Mouse (Mus musculus) NIH3T3 (cell line): ENCODE measurements at regions not wholly inside any gene's neighbourhood (a gene's known extent, or its start where the extent isn't known, plus 50 kb on each side); places are given as distances from the start of the nearest gene placed in this dataset.

Source experiments
- DNase-seq: peaks from one replicate; pipeline ENCODE4 v3.0.0-alpha.2; 2012; ENCODE audit warnings: low read depth

DNA sequence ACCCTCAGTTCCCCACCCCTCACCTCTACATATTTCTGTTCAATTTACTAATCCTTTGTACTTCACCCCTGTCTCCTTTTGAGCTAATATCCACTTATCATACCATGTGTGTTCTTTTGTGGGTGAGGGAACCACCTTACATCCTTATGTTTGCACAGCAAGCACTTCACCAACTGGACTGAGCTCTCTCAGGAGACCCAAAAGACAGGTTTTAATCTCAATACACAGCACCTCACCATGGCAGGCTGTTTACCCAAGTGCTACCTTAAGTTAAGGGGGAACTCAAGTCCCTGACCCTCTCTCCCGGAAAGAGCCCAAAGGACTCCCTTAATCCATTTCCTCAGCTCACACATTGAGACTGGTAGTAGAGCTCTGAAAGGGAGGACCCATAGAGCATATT, 62.3 kb upstream of the Agr3 start:
- no peak for DNase-seq

DNA sequence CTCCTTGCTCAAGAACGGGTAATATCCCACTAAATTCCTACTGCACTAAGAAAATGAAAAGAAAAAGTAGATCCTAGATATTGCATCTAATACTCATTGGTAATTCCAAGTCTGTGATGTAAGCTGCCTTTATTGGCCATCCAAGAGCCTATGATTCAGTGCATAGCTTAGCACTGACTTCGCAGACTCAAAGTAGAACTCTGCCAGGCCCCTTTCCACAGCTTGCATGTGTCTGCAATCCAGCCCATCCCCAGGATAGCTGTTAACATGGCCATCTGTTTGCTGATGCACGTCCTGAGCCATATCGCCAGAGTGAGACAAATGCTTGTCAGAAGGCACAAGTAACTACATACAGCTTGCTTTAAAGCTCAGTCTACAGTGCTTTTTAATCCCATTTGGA, 72.3 kb upstream of the Agr3 start:
- DNase-seq = peak; percentile 52

DNA sequence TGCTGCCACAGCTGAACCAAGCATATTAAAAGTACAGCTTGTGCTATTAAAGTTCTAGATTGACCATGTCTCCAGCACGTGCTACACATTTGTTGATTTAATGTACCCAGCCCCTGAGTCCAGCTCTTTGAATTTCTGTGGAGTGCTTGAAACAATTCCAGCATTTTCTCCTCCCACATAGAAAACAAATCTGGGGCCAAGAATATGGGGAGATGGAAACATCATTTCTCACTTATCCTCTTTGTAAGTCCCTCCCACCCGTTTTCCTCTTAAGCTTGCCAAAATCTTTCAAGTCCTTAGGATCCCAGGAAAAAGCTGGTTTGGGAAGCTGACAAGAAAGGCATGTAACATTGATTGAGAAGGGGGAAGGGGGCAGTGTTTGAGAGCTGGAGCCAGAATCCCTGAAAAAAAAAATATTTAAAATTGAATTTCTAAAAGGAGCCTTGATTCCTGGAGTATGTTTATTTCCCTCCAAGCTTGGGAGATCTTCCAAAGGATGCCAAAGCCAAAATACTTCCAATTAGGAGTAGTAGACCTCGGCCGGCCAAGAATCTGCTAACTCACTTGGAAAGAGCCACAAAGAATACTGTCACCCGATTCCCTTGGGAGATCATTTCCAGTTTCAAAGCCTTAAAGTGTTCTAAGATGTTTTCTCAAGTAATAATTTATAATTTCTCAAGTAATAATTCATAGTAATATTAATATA, 78.4 kb upstream of the Agr3 start:
- peak; percentile 66 for DNase-seq

DNA sequence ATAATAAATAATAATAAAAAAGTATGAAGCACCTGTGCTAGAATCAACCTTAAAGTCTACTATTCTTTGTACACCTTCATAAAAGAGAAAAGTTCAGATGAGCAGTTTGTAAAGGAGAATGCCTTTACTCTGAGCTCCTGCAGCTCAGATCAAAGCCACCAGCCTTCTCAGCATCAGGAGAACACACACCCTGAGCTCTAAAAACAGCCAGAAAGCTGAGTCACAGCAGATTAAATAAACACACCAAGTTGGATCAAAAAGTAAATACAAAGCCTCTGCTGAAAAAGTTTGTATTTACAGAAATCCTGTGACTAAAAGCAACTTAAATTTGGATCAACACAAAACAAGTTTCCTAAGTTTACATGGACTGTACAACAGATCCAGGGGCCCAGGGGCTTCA, 88.5 kb upstream of the Agr3 start:
- peak; percentile 58 for DNase-seq

DNA sequence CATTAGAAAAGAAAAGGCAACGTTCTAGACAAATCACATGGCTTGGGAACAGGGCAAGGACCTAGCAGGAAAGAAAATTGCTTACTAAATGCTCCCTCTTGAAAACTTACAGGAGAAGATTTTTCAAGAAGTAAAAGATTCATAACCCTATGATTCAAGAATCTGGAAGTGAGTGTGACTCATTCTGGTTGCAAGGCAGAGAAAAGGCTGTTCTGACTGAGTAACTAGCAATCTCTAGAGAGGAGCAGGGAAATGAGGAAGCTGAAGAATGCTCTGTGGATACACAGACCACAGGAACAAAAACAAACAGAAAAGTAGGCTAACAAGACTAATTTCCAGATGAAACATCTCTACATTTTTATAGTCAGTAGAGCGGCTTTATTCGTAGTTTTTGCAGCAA, 92.1 kb upstream of the Agr3 start:
- peak; percentile 83 for DNase-seq

DNA sequence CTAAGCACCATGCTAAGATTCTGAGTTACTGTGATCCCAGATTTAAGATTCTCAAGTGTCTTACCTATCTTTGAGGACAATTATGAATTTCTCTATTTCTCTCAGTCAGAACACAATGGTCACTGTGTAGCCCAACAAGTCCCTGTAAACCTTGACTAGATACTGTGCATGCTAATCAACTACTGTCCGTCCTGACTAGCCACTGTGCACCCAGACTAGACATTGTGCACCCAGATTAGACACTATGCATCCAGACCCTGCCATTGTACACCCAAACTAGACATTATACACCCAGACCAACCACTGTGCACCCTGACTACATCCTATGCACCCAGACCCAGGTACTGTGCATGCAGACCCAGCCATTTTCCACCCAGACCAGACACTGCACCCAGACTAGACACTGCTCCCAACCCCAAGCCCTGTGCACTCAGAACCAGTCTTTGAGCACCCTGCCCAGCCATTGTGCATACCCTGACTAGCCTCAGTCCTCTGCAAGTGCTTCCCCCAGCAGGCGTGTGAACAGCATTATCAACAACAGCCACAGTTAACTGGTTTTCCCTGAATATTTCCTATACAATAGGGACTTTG, 93.4 kb upstream of the Agr3 start:
- DNase-seq = no peak

DNA sequence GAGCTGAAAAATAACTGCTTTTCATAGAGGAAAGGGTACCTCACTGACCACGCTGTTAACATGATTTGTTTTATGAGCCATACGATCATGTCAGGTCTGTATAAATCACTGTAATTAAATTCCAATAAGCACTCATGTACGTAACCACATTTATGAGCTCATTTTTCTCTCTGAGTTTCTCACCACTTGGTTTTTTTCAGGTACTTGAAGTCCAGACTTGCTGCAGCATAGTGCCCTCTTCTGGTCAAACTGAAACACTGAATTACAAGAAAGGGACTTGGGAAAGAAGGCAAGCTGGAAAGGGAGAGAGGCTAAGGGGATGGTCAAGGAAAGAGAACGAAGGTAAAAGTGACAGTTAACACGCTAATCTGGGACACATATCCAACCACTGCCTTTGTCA, 94.2 kb upstream of the Agr3 start:
- DNase-seq = peak; percentile 87

DNA sequence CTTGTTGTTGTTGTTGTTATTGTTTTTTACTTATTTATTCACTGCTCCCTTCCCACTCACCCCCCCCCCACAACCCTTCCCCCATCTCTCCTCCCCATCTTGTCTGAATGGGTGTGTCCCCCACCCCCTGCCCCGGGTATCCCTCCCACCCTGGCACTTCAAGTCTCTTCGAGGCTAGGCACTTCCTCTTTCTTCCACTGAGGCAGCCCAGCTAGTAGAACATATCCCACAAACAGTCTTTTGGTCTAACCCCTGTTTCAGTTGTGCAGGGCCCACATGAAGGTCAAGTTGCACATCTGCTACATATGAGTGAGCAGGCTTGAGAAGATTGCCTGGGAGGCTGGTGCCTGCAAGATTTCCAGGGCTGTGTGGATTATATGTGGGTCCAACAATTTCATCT, 97.6 kb upstream of the Agr3 start:
- DNase-seq = no peak

DNA sequence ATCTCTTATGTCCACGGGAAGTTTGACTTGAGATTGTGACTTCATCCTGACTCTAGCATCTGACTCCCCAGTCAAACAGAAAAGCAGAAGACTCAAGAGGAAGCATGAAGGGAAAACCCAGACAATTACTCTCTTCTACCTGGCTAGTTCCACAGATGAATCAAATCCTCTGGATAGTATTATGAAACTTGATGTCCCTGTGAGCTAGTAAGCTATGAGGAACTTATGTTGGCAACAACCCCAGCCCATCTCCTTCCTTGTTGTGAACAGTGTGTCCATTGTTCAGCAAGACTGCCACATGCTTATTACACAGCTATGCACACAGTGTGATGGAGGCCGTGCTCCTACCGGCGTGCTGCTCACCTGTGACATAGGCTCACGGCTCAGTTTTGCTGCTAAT, 98.4 kb upstream of the Agr3 start:
- DNase-seq = no peak

DNA sequence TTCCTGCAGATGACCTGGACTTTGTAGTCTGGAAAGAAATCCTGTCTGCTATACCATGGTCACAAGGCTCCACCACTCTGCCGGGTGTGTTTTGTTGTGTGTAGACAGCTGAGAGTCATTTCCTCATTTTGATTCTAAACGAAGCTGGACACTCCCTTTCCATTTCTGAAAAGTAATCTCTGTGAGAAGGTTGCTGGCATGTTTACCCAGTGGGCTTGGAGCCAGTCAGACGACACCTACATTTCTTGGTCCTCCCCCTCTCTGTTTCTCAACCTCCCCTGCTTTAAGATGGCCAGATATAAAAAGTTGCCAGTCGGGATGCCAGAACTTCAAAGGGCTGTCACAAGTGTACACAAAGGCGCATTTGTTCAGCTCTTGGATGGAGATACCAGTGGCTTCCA, 100.8 kb upstream of the Agr3 start:
- DNase-seq = peak; percentile 25

DNA sequence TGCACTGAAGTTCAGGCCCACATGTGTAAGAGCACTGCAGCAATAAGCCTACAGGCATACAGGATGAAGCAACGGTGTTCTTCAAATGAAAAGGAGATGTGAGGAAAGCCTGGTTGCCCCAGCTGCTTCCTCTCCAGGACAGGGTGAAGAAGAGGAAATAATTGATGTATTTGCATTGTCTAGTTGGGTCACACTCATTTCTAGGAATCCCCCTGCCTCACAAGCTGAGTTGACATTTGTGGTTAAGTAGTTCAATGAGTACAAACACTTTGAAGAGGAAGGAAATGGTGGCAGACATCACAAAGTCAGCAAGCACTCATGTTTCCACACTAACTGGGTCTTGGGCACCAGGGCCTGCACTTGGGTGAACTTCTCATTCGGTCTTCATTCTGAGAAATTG, 126.2 kb upstream of the Agr3 start:
- DNase-seq = no peak

DNA sequence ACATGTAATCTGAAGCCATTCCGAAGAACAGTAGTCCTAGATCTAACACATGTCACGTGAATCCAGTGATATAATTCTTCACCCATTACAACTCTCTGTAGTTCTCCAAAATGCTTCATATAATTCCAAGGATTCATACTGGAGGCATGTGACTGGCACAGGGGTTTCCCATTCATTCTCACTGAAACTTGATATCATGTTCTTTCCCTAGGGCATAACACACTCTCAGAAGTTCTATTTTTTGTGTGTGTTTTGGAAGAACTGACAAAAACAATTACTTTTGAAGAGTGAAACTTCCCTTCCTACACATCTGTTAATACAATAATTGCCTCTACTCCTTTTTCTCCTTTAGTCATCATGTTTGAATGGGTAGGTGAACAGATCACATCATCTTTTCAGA, 150.0 kb upstream of the Agr3 start:
- DNase-seq = peak; percentile 66

DNA sequence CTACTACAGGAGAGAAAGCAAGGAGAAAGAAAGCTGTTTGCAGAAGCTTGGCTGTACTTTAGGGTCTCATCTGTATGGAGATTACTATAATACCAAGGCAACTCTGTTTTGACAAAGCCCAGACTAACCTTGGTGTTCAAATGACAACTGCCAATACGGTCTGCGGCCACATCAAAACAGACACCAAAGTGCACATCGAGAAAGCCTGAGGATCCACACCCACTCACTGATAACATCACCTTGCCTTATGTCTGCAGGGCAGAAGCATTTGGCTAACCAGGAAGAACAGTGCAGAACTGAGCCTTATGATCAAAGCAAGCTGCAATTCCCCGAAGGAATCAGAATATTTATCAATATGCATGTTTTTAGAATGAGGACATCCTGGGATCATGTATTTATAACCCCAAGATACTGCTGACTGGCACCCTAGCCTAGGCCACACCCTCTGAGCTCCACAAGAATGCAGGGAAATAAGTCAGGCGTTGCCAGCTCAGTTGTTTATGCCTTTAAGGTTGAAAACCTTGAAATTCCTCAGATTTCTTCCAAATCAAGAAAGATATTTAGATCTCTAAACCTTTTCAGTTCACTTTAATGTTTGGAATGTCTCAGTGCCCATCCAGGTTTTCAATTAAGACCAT, 154.9 kb upstream of the Agr3 start:
- DNase-seq = peak; percentile 31

DNA sequence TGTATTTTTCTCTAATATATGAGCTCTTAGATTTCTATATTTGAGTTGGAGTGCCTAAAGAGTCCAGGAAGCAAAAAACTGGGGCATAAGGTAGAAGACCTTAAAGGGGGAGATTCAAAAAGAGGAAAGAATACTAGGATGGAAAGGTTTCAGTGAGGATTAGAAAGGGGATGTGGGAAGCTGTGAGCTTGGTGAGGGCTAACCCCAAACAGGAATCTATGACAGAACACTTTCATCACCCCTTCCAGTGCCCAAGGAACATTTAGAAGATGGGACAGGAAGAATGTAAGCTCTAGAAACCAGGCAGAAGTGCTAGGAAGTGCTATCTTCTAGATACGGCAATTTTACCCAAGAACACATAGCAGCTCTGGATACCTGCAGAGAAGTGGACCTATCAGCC, 166.5 kb upstream of the Agr3 start:
- DNase-seq = no peak

DNA sequence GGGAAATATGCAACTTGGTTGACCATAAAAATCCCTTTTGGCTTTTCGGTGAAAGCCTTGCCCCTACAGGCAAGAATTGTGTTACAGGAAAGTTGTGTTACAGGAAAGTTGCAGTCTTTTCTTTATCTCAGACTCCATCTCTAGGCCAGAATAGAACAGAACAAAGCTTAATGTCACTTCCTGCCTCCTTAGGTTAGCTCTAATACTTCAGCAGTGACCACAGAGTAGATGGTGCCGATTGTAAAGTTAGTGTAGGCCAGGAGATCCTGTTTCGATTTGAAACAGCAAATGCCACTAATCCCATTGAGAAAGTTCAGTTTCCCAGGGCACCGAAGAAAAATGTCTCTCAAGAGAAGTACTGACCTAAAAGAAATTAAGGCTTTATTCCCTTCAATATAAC, 170.3 kb upstream of the Agr3 start:
- DNase-seq = no peak

DNA sequence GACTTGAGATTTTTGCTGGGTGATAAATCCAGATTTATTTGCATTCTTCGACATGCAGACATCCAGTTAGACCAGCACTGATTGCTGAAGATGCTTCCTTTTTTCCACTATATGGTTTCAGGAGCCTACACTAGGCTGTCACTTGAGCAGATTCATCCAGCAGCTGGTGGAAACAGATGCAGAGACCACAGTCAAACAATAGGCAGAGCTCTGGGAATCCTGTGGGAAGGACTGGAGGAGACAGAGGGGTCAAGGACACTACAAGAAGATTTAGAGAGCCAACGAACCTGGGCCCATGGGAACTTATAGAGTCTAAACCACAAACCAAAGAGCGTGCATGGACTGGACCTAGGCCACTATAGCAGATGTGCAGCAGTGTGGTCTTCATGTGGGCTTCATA, 177.4 kb upstream of the Agr3 start:
- DNase-seq = no peak

DNA sequence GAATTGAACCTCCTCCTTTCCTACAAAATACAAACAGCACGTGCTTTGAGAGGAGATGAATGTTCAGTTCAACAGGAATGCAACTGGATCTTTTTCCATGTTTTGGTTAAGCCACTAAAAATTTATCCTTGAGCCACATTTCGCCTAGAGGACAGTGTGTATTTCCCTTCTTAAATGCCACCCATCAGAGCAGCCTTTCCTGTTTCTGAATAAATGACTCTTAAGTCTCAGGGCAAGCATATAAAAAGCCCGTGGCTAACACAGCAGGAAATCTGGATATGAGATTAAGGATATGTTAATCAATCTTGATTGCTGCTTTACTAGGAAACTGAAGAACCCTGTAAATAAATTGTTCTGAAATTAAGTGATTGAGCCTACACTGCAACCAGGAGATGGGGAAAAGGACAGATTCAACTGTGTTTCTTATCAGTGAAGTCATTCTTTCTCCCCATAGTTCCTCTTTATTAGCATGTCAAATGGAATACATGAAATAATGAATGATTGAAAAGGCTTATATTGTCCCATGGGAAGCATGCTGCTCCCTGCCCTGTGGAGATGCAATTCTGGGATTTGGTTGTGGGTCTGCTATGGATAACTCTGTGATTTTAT, 178.6 kb upstream of the Agr3 start:
- no peak for DNase-seq

DNA sequence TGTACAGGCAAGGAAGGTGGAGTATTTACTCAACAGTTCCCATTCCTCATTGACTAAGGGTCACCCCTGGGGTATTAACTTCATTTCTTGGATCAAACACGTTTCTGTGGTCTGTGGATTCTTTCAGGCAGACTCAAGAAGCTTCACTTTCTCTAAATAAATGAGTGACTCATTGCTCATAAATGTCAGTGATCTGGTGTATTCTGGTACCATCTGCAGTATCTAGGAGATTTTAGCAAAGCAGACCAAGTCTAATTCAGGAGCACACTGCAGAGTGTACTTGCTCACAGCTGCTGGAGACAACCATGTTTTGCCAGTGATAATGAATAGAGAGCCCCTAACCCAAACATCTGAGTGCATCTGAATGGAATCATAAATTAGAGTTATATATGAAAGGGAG, 182.7 kb upstream of the Agr3 start:
- peak; percentile 56 for DNase-seq

DNA sequence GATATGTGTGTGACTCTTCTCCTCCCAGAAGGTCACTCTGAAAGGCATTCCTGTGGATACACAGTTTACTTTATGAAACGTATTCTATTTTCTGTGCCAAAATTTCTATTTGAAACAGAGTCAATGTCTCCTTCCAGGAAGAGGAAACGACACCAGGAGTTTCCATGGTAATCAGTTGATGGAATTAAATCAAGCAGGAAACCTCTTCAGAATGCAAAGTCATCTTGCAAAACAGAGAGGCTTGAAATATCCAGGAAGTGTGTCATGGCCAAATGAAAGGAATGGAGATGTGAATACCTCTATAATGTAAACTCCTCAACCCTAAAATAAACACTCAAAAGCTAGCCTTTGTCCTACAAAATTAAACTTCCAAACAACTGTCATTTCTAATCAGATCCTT, 189.0 kb upstream of the Agr3 start:
- peak; percentile 63 for DNase-seq

DNA sequence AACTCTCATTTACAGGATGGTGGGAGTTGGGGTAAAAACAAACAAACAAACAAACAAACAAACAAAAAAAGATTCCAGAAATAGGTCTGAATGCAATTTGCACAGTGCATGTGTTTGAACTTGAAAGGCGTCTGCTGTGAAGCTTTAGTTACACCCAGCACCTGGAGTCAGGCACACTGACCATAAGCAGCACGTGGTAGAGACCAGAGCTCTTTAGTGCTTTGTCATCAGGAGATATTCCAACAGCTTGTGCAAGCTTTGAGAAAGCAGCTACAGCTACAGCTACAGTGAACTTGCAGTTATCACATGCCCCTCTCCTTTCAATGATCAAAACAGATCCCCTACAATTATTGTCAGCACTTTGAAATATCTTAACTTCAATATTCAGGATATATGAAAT, 190.4 kb upstream of the Agr3 start:
- DNase-seq = peak; percentile 48

DNA sequence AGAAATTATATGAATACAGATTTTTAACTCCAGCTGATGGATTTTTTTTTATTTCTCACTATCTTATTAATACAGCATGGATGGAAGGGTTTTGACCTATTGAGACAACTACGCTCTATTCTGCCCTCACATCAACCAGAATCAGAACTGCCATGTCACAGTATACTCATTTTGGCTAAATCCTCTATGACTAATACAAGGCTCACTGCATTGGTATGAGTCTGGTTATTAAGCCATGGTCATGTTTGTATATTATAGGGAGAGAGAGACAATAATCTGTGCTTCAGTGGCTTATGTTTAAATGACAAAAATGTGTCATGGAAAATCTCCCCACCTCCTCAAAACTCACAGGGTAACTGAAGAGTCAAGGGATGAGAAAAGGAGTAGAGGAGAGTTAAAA, 191.0 kb upstream of the Agr3 start:
- peak; percentile 68 for DNase-seq

DNA sequence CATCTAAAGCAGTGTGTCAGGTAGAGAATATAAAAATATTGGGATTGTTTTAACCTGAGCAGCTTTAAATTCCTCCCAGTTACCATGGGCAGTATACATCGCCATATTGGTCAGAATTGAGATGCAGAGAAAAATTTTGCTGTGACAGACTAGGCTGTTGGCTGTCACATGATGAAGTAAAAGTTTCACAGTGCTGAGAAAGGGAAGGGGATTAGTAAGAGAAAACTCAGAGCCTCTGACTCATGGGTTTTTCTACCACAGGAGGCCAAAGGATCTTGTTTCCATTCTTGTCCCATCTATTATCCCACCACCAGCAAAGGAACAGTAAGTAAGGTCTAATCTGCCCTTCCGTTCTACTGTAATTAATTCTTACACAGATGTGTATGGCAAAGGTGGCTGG, 191.8 kb upstream of the Agr3 start:
- DNase-seq = peak; percentile 33

DNA sequence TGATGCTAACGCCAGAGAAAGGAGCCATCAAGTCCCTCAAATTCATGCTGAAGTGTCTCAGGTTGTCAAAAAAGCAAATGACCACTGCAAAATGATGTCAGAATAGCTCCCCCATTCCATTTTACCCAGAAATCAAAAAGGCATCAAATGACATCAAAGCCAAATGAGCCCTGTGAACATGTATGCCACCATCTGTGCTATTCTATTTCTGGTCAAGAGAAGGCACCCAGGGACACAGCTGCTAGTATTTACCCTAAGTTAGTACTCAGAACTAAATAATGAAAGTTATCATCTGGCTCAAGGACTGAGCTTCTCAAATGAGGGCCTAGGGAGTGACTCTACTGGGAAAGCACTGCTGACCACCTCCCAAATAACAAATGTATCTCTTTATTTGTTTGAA, 191.1 kb upstream of the Ahr start:
- DNase-seq = no peak
